Mouse (Mus musculus) cerebellum, adult 18-20 months (tissue): ENCODE results near the gene Spcs2.
"Not testable (repeated sequence)": the region's sequence is repeated elsewhere in the genome, so short reads cannot be mapped to it uniquely, and the experiment has no call there.

Experiments used
- DNase-seq, 2 experiments: peaks; one replicate each; pipeline ENCODE4 v3.0.0; 2021

The Spcs2 gene

DNA sequence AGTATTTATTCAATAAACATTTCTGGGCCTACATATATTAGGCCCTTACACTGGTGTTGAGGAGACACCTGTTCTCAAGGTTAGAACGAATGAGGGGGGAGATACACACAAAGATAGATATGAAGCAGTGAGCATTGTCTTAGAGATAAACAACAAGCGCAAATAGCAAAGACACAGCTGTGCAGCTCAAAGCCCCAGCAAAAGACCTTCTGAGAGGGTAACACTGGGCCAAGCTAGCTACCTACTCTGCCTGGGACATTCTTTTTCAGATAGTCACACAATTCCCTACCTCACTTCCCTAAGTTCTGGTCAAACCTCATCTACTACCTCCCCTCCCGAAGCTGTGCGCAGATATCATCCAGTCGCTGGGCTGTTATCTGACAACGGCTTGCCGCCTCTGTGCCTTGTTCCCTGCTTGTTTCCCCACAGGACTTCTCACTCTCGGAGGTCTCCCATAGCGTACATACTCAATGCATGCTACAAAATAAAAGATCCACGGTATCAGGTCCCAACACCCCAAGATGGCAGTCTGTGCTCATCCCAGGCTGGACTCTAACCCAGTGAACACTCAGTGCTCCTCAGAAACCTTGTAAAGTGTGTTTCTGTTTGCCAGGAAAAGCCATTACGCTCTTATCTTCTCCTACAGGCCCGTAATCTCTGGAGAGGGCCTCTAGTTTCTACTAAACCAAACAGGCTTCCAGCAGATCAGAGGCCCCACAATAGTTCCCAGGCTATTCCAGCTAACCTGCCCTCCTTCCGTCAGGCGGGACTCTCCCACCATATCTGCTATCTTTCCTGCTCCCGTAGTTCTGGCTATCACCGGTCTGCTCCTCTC, 38.4 kb downstream of the Spcs2 start:
- no peak for DNase-seq

- DNase-seq: no peak
Measured at GRCm38 (mm10) chr7:99823045-99823663, 40.1 kb downstream of the Spcs2 start.

GRCm38 (mm10) chr7:99822426-99822825, 40.8 kb downstream of the Spcs2 start:
- DNase-seq: no peak

DNA sequence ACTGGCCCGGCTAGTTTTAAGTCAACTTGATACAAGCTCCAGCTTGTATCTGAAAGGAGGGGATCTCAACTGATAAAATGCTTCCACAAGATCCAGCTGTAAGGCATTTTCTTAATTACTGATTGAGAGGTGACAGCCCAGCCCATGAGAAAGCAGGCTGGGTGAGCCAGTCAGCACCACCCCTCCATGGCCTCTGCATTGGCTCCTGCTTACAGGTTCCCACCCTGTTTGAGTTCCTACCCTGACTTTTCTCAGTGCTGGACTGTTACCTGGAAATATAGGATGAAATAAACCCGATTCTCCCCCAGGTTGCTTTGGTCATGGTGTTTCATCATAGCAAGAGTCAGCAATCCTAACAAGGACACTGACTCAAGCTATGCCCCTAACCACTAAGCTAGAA, 41.3 kb downstream of the Spcs2 start:
- DNase-seq: no peak

DNA sequence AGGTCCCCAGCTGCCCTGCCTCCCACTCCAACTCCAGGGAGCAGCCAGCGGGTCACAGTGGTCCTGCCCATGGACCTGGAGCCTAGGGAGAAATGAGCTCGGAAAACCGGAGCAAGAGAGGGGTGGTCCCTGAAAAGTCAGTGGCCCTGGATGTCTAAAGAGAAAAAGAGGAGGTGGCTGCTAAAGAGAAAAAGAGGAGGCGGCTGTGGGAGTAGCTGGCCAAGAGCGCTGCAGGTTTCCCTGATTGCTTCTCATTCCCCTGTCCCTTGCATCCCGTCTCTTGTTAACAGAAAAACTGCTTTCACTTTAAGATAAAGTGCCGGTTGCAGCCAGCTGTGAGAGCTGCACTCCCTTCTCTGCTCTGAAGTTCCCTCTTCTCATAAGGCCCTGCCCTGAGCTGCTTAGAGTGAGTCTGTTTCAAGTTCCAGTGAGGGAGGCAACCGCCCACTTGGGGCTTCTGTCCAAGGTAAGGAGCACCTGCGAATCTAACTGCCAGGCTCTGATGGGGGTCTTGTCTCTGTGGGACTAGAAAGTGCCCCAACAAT, 45.0 kb downstream of the Spcs2 start:
- not testable (repeated sequence) for DNase-seq

- DNase-seq: peak; percentile 37 to 39
Measured at GRCm38 (mm10) chr7:99813394-99813793, 49.9 kb downstream of the Spcs2 start.

DNA sequence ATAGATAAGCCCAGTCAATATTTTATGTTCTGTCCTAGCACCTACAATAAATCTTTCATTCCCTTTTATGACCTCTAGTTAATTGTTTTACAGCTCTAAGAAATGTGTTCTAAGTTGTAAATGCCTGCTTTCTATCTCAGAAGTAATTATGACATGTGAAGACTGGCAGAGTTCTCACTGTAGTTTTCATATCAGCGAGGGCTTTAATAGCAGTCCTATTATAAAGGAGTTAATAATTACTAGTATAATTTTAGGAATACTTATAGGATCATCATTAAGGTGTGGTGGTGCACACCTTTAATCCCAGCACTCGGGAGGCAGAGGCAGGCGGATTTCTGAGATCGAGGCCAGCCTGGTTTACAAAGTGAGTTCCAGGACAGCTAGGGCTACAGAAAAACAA, 51.6 kb downstream of the Spcs2 start:
- no peak for DNase-seq

DNA sequence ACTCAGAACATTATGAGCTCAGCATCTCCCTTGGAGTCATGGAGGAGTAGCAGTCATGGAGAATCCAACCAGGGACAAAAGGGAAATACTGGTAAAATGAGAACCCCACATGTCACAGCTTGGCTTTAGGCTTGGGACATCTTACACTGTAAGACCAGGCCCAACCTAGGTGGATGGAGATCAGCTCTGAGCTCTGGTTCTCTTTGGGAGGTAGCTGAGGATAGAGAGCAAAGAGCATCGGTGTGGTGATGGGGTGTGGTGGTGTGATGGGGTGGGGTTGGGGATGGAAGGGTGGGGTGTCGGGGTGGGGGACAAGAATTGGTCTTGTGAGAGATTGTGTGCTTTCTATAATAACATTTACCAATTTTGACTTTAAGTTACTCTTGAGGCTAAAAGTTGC, 52.4 kb downstream of the Spcs2 start:
- DNase-seq: no peak

- not testable (repeated sequence) for DNase-seq
Measured at GRCm38 (mm10) chr7:99807043-99807442, 56.2 kb downstream of the Spcs2 start.

DNA sequence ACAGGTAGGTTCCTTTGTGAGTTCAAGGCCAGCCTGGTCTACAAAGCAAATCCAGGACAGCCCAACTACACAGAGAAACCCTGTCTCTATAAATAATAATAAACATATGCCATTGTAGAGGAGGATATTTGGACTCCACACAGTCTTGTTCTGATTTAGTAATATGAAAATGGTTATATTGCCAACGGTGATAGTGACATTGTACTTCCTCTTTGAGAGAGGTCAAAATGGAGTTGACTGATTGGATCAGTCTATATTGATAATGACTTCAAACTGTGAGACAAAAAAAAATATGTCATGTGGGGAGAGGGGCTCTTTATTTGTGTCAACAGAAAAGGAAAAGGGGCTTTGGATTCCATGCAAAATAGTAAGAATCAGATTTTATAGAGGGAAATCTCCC, 57.9 kb downstream of the Spcs2 start:
- no peak for DNase-seq

DNA sequence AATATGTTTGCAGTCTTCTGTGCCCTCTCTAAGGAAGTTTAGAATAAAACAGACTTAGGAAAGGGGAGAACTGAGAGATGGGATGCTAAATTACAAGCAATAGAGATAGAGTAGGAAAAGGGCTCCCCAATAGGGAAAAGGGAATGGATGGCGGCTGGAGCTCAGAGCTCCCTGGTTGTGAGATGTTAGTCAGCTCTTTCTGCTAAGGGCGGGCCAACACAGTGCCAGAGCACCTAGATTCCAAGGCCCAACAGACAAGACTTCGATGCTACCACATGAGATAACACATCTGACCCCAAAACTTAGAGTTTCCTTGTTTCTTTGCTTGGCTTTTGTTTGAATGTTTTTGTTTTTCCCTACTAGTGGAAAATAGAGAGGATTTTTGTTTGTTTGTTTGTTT, 59.2 kb downstream of the Spcs2 start:
- DNase-seq: not testable (repeated sequence)

DNA sequence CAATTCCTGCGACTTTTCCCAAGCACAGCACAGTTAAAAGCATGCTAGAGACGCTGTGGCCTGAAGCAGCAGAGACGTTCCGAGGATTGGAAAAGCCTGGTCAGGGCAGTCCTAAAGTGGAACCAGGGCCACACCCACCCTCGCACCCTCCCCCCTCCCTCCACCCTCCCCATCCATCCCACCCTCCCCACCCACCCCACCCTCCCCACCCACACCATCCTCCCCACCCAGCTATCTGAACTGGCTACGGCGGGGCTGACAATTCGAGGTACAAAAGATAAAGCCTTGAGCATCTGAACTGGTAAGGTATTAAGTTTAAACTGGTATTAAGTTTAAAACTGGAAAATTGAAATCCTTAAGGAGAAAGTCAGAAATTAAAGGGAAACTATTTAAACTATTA, 59.7 kb downstream of the Spcs2 start:
- no peak for DNase-seq

GRCm38 (mm10) chr7:99799118-99799517, 64.1 kb downstream of the Spcs2 start:
- DNase-seq: no peak

GRCm38 (mm10) chr7:99797911-99798647, 65.2 kb downstream of the Spcs2 start:
- peak; percentile 71 to 79 for DNase-seq

DNA sequence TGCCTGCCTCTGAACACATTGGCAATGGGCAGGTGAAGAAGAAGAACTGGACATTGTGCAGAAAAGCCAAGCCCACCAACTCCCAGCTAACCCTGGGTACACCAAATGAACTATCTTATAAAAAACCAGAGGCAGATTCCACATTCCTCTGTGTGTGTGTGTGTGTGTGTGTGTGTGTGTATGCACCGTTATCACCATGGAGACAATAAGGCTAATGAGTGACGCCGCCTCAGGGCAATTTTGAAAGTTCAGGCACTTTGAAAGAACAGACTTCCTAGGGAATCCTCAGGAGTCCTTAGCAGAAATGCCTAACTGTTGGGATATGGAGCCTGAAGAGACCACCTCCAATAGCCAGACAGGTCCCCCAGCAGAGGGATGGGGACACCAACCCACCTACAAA, 66.0 kb downstream of the Spcs2 start:
- DNase-seq: no peak

DNA sequence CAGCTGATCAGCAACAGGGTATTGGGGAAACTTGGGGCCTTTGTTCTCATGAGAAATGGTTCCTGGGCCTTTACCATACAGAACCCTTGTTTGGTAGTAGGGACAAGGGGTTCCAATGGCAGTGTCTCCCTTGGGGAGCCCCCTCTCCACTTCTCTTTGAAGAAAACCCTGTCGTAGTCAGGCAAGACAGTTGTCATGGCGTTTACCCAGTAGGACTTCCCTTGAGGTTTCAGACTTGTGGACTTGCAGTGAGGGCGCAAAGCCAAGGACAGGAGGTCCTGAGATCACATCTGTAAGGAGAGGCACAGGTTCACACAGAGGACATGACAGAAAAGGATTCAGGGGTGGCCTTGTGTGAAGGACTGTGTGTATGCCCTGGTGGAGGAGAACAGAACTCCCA, 66.8 kb downstream of the Spcs2 start:
- no peak for DNase-seq

DNA sequence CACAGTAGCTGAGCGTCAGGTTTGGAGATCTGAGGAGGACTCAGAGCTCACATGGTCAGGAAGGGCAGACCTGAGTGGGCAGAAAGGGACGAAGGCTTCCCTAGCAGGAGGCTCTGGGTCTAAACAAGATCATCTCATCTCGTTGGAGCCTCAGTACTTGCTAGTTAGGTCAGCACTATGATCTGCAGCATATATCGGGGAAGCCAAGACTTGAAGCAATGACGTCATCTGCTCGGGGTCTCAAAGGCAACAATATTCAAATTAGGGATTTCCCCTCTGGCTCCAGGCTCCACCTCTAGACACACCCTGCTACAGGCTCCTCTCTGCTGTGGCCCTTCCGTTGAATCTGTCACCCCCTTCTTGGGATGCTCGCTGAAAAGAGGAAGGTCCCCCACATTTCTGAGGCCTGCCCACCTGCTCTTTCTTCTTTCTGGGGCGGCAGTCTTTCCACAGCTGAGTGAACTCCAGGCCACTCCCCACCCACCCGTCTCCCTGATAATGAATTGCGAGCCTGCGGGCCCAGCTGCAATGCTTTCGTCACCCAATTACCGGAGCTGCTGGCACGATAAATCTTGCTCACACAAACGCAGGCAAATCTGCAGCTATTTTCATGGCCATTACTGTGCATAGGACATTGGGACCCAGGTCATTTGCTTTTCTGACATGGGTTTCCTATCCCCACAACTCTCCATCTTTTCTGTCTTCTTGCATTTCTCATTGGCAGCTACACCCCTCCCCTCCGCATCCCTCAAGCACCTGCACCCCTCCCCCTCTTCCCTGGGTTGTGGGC, 67.9 kb downstream of the Spcs2 start:
- peak in 1 of 2 experiments; percentile 10 for DNase-seq

GRCm38 (mm10) chr7:99794096-99794495, 69.2 kb downstream of the Spcs2 start:
- DNase-seq: no peak

DNA sequence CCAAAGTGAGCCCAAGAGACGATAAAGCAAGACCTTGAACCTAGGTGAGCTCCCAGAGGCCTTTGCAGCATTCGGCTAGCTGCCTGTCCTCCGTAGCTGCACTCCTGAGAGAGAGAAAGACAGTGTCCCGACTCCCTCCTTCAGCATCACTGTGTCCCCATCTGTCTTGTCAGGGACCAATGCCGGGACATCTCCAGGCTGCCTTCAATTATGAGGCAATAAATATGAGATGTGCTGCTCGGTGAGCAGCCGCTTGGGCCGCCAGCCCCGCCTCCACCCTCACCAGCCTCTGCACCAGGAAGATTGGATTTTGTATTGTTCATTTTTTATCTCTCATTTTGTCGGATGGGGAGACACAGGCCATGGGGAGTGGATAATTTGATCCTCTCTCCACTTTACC, 72.4 kb downstream of the Spcs2 start:
- no peak for DNase-seq

- no peak for DNase-seq
Measured at GRCm38 (mm10) chr7:99788563-99788962, 74.7 kb downstream of the Spcs2 start.

DNA sequence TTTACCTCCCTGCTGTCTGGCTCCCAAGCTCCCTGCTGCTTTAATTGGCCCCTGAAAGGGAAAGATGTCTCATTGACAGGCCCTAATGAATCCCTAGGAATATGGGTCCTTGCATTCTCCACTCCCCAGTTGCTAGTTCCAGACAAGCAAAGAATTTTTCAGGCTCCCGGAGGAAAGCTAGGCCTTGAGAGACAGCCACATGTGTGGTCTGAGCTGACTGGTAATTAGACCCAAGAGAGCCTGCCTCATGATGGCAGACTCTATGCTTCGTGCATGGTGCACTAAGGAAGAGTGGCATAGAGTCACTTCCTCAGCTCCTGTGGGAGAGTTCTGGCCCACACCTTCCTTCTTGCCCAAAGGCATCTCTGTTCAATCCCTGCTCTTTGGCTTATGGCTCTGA, 75.3 kb downstream of the Spcs2 start:
- no peak for DNase-seq
